11 mouse cellular contexts compared by ENCODE assay signal in the genomic region with DNA sequence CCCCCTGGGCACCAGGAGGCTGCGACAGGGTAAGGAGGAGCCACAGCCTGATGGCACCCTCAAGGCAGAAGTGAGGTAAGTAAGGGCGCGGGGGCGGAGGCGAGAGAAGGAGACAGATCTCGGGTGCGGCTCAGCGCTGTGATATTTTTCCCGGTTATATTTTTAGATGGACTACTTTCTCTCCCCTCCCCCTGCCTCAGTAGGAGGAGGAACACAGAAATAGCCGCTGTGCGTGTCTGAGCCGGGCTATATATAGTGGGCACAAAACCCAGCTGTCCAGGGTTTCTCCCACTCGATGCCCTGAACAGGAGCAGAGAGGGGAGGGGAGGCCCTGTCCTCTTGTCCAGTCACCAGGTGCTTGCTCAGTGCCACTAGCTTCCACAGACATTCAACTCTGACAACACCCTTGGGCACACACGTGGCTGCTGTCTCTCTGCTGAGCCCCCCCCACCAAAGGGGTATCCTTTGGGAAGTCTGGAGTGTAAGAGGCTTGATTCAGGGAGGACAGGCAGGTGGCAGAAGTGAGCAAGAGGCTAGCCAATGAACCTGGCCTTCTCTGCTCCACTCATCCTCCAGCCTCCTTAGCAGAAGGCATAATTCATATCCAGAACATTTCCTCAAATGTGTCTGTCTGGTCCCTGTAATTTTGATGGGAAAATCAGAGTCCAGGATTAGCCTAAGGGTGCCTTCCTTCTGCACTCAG.
A peak's percentile ranks its signal among the peaks of the same experiment; 100 is the strongest.
DNase-seq lines count a peak whose midpoint lies in the region; ATAC-seq and TF ChIP-seq lines count a peak whose summit lies in the region.
"Had no signal": no experiment of that assay in that cellular context is flagged by ENCODE, and none has a peak within 500 bp of the region (broad histone marks: within the 10 kb centered on the region; RNA-seq: fewer than 3 reads in every experiment).

No protein-coding gene starts in this region.

- no peak overlapping the region for H3K4me2 ChIP-seq in embryonic facial prominence, embryonic 14.5 days (ENCODE audit: low read depth, low read length)
- peak overlapping the region; percentile 64 for H3K4me2 ChIP-seq in heart, embryonic 14.5 days (ENCODE audit: low read length)
- H3K4me2 ChIP-seq: neural tube, embryonic 12.5 days had no signal

- no peak for TF ChIP-seq CTCF in cortical plate, adult 2 months (IDR thresholded peaks at IDR 0.05; ENCODE audit: extremely low read depth, insufficient read depth, low read length)

- H3K27ac ChIP-seq in embryonic facial prominence, embryonic 14.5 days (replicated peaks; ENCODE audit: low read depth, low read length), result no peak overlapping the region
- no peak overlapping the region for H3K27ac ChIP-seq in embryonic facial prominence, embryonic 10.5 days (replicated peaks)
- H3K27ac ChIP-seq in cortical plate, adult 2 months (ENCODE audit: insufficient read depth, low read length), result peak overlapping the region; percentile 68
- peak overlapping the region in 1 of 2 experiments; percentile 51; a peak in 1 of 4 replicates for H3K27ac ChIP-seq in heart, embryonic 14.5 days (replicated peaks in 1 of 2; ENCODE audit: control insufficient read depth in 1 of 2, insufficient read depth in 1 of 2, low read depth in 2 of 2, low read length in 2 of 2)
- H3K27ac ChIP-seq: liver, embryonic 14.5 days; neural tube, embryonic 12.5 days had no signal

- no peak overlapping the region for H3K9ac ChIP-seq in embryonic facial prominence, embryonic 14.5 days (ENCODE audit: low read depth, low read length)
- H3K9ac ChIP-seq in heart, embryonic 14.5 days (ENCODE audit: low read length), result peak overlapping the region; percentile 46
- H3K9ac ChIP-seq: liver, embryonic 14.5 days; neural tube, embryonic 12.5 days had no signal

- H3K36me3 ChIP-seq in embryonic facial prominence, embryonic 14.5 days (ENCODE audit: control insufficient read depth, insufficient read depth, low read length), result no peaks in the 10 kb centered on the region
- H3K36me3 ChIP-seq in embryonic facial prominence, embryonic 10.5 days (replicated peaks), result no peaks in the 10 kb centered on the region
- no peaks in the 10 kb centered on the region for H3K36me3 ChIP-seq in heart, embryonic 14.5 days (ENCODE audit: control insufficient read depth, insufficient read depth, low read length)
- H3K36me3 ChIP-seq: neural tube, embryonic 12.5 days had no signal

- no peak; the same call in 1 of the 2 replicates for ATAC-seq in embryonic facial prominence, embryonic 14.5 days (ENCODE audit: low read depth)
- 0 out of 2 replicates have a peak, but pooled peaks have one; percentile 25 for ATAC-seq in heart, embryonic 14.5 days (ENCODE audit: insufficient number of reproducible peaks, insufficient read depth, low FRiP score, low read depth)
- ATAC-seq in megakaryocyte, adult 5-6 weeks (ENCODE audit: poor library complexity, severe bottlenecking), result no peak

- DNase-seq in embryonic facial prominence, embryonic 14.5 days (ENCODE audit: low spot score), result peak; percentile 21
- DNase-seq in embryonic facial prominence, embryonic 10.5 days (ENCODE audit: low spot score), result no peak
- DNase-seq in left cerebral cortex, postnatal 10 days (ENCODE audit: extremely low spot score in 1 of 2, low spot score in 2 of 2), result peak; percentile 86 to 87
- DNase-seq in testis, postnatal 14 days (ENCODE audit: low spot score), result no peak
- DNase-seq in thymus, postnatal 10 days (ENCODE audit: low spot score in 2 of 2), result no peak
- DNase-seq: thymus, adult 18-20 months had no signal

- no peak for TF ChIP-seq POLR2A in cortical plate, adult 2 months (IDR thresholded peaks at IDR 0.05; ENCODE audit: extremely low read depth, insufficient read depth, low read length)

- 73% methylated on average over 14 of the region's 14 CpGs for WGBS in embryonic facial prominence, embryonic 14.5 days
- WGBS in embryonic facial prominence, embryonic 10.5 days, result 78% methylated on average over 14 of the region's 14 CpGs
- 33% methylated on average over 14 of the region's 14 CpGs for WGBS in heart, embryonic 14.5 days

- intact Hi-C loops in left cerebral cortex, postnatal 10 days (cut with DNase I), result loop anchor here (5.0 kb wide), 2 partner anchors 56 to 76 kb away; no protein-coding TSS in a partner anchor

- no peaks in the 10 kb centered on the region for H3K9me3 ChIP-seq in embryonic facial prominence, embryonic 14.5 days (ENCODE audit: control insufficient read depth, low read length)
- no peaks in the 10 kb centered on the region for H3K9me3 ChIP-seq in embryonic facial prominence, embryonic 10.5 days
- no peaks in the 10 kb centered on the region for H3K9me3 ChIP-seq in heart, embryonic 14.5 days (ENCODE audit: control insufficient read depth, low read length)
- H3K9me3 ChIP-seq: neural tube, embryonic 12.5 days had no signal

- H3K27me3 ChIP-seq in embryonic facial prominence, embryonic 14.5 days (replicated peaks; ENCODE audit: control insufficient read depth, insufficient read depth, low read length), result no peaks in the 10 kb centered on the region
- H3K27me3 ChIP-seq in embryonic facial prominence, embryonic 10.5 days (replicated peaks; ENCODE audit: low read depth, poor library complexity, severe bottlenecking), result 0 out of 2 replicates have a peak, but pooled peaks cover 4% of the 10 kb centered on the region
- 0 out of 2 replicates have a peak, but pooled peaks cover 3% of the 10 kb centered on the region for H3K27me3 ChIP-seq in heart, embryonic 14.5 days (ENCODE audit: control insufficient read depth, insufficient read depth, low read length)
- H3K27me3 ChIP-seq: neural tube, embryonic 12.5 days had no signal

- no peaks in the 10 kb centered on the region for H3K4me1 ChIP-seq in embryonic facial prominence, embryonic 14.5 days (ENCODE audit: control insufficient read depth, insufficient read depth, low read length)
- H3K4me1 ChIP-seq in embryonic facial prominence, embryonic 10.5 days, result peaks cover 5% of the 10 kb centered on the region; the same call in 1 of the 2 replicates
- H3K4me1 ChIP-seq in cortical plate, adult 2 months (ENCODE audit: control insufficient read depth, insufficient read depth, low read length), result peaks cover 11% of the 10 kb centered on the region
- peaks cover 8 to 15% of the 10 kb centered on the region in 2 experiments; a peak in 3 of 4 replicates for H3K4me1 ChIP-seq in heart, embryonic 14.5 days (ENCODE audit: control insufficient read depth in 2 of 2, insufficient read depth in 2 of 2, low read length in 2 of 2)

- no peak overlapping the region for H3K4me3 ChIP-seq in embryonic facial prominence, embryonic 14.5 days (ENCODE audit: low read depth, low read length)
- H3K4me3 ChIP-seq in embryonic facial prominence, embryonic 10.5 days, result no peak overlapping the region
- H3K4me3 ChIP-seq in cortical plate, adult 2 months (ENCODE audit: insufficient read depth, low read length), result no peak overlapping the region
- H3K4me3 ChIP-seq in heart, embryonic 14.5 days (ENCODE audit: control insufficient read depth in 1 of 2, insufficient read depth in 1 of 2, low read depth in 1 of 2, low read length in 2 of 2), result peak overlapping the region; percentile 25 to 31
- H3K4me3 ChIP-seq: neural tube, embryonic 12.5 days had no signal

Comparison
In these comparisons a context has a peak if more than half of its experiments do, and no peak if none do; other contexts are left out.
1. DNase-seq: peak in embryonic facial prominence, embryonic 14.5 days (single experiment) and left cerebral cortex, postnatal 10 days (2 of 2); none in embryonic facial prominence, embryonic 10.5 days (single experiment), testis, postnatal 14 days (single experiment) and thymus, postnatal 10 days (0 of 2).
2. H3K4me3 ChIP-seq: peak in heart, embryonic 14.5 days (2 of 2); none in embryonic facial prominence, embryonic 14.5 days (single experiment), embryonic facial prominence, embryonic 10.5 days (single experiment) and cortical plate, adult 2 months (single experiment).